Mouse (Mus musculus) erythroid progenitor cell, adult 5-6 weeks (primary cell): ENCODE measurements around the gene Ggcx. TPM values are rescaled to one million over a fixed set of nuclear protein-coding genes. Genes with fewer than 3 reads are reported as not detected.

Experiments used
- total RNA-seq, 2 experiments: library from RNA; stranded (forward) in 1 of 2; stranded (reverse) in 1 of 2; fragments of 150-400 nt in 1 of 2; fragments of 186-747, 209-891 nt in 1 of 2; gene quantifications; 2 replicates each; pipeline versions ENCODE4 v1.2.3 to v1.2.4; 2015 to 2017; ENCODE audit warnings: low replicate concordance in 2 of 2

Ggcx gene
- total RNA-seq, 2 experiments from 2014 or later: 2.6 to 7.1 TPM

Other genes starting within 250 kb of the Ggcx start
- not detected in 2 replicates for gene Atoh8, start 178.7 kb upstream of the Ggcx start, total RNA-seq (2015; ENCODE audit: low replicate concordance)
- not detected in 2 replicates for gene Atoh8, start 178.7 kb upstream of the Ggcx start, total RNA-seq (2017; ENCODE audit: low replicate concordance)
- not detected in 2 replicates for gene Sftpb, start 109.7 kb upstream of the Ggcx start, total RNA-seq (2015; ENCODE audit: low replicate concordance)
- not detected in 2 replicates for gene Sftpb, start 109.7 kb upstream of the Ggcx start, total RNA-seq (2017; ENCODE audit: low replicate concordance)
- gene Usp39, start 69.1 kb upstream of the Ggcx start, total RNA-seq (2015; ENCODE audit: low replicate concordance): 62.9 and 90.1 TPM in 2 replicates
- gene Usp39, start 69.1 kb upstream of the Ggcx start, total RNA-seq (2017; ENCODE audit: low replicate concordance): 63.4 and 92.7 TPM in 2 replicates
- gene 0610030E20Rik, start 67.0 kb upstream of the Ggcx start, total RNA-seq (2015; ENCODE audit: low replicate concordance): 23.4 and 33.1 TPM in 2 replicates
- 21.6 and 29.3 TPM in 2 replicates for gene 0610030E20Rik, start 67.0 kb upstream of the Ggcx start, total RNA-seq (2017; ENCODE audit: low replicate concordance)
- 3.2 and 11.7 TPM in 2 replicates for gene Tmem150a, start 58.9 kb upstream of the Ggcx start, total RNA-seq (2015; ENCODE audit: low replicate concordance)
- 0.61 TPM in 1 of 2 replicates, not detected in the other for gene Tmem150a, start 58.9 kb upstream of the Ggcx start, total RNA-seq (2017; ENCODE audit: low replicate concordance)
- 68.5 and 96.0 TPM in 2 replicates for gene Rnf181, start 47.4 kb upstream of the Ggcx start, total RNA-seq (2015; ENCODE audit: low replicate concordance)
- 56.4 and 69.8 TPM in 2 replicates for gene Rnf181, start 47.4 kb upstream of the Ggcx start, total RNA-seq (2017; ENCODE audit: low replicate concordance)
- gene Vamp5, start 33.8 kb upstream of the Ggcx start, total RNA-seq (2015; ENCODE audit: low replicate concordance): 85.1 and 98.0 TPM in 2 replicates
- gene Vamp5, start 33.8 kb upstream of the Ggcx start, total RNA-seq (2017; ENCODE audit: low replicate concordance): 23.8 and 24.3 TPM in 2 replicates
- gene Vamp8, start 23.6 kb upstream of the Ggcx start, total RNA-seq (2015; ENCODE audit: low replicate concordance): 234 and 259 TPM in 2 replicates
- gene Vamp8, start 23.6 kb upstream of the Ggcx start, total RNA-seq (2017; ENCODE audit: low replicate concordance): 212 and 229 TPM in 2 replicates
- gene Mat2a, start 25.2 kb downstream of the Ggcx start, total RNA-seq (2015; ENCODE audit: low replicate concordance): 299 and 345 TPM in 2 replicates
- gene Mat2a, start 25.2 kb downstream of the Ggcx start, total RNA-seq (2017; ENCODE audit: low replicate concordance): 107 TPM in 2 replicates
- not detected in 2 replicates for gene Sh2d6, start 107.4 kb downstream of the Ggcx start, total RNA-seq (2015; ENCODE audit: low replicate concordance)
- not detected in 2 replicates for gene Sh2d6, start 107.4 kb downstream of the Ggcx start, total RNA-seq (2017; ENCODE audit: low replicate concordance)
- gene Capg, start 130.1 kb downstream of the Ggcx start, total RNA-seq (2015; ENCODE audit: low replicate concordance): 9.0 and 15.5 TPM in 2 replicates
- 12.6 and 28.6 TPM in 2 replicates for gene Capg, start 130.1 kb downstream of the Ggcx start, total RNA-seq (2017; ENCODE audit: low replicate concordance)
- 5.0 and 5.9 TPM in 2 replicates for gene Elmod3, start 184.1 kb downstream of the Ggcx start, total RNA-seq (2015; ENCODE audit: low replicate concordance)
- gene Elmod3, start 184.1 kb downstream of the Ggcx start, total RNA-seq (2017; ENCODE audit: low replicate concordance): 0.13 and 2.5 TPM in 2 replicates
- gene Retsat, start 184.2 kb downstream of the Ggcx start, total RNA-seq (2015; ENCODE audit: low replicate concordance): 3.4 and 13.0 TPM in 2 replicates
- 1.4 and 1.5 TPM in 2 replicates for gene Retsat, start 184.2 kb downstream of the Ggcx start, total RNA-seq (2017; ENCODE audit: low replicate concordance)
- gene Tgoln1, start 202.7 kb downstream of the Ggcx start, total RNA-seq (2015; ENCODE audit: low replicate concordance): 14.7 and 28.5 TPM in 2 replicates
- gene Tgoln1, start 202.7 kb downstream of the Ggcx start, total RNA-seq (2017; ENCODE audit: low replicate concordance): 21.9 and 23.5 TPM in 2 replicates